ENCODE assay signal across 30 mouse cellular contexts in the genomic region with DNA sequence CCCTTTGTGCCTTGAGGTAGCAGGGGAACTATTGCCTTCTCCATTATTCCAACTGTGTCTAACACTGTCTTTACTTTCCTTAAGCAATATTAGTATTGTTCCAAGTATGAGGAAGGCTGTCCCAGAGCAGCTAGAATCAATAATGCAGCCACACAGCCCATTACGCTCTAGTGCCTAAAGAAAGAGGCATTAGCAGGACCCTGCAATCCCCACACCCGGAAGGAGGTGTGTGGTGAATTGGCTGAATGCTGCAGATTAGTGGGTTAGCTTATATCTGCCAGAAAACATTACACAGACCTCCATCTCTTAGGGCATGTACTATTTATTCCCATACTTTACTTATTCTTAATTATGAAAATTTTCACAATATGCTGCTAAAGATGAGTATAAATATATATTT.
A peak's percentile ranks its signal among the peaks of the same experiment; 100 is the strongest.
DNase-seq lines count a peak whose midpoint lies in the region; ATAC-seq lines count a peak whose summit lies in the region.
"Had no signal": no experiment of that assay in that cellular context is flagged by ENCODE, and none has a peak within 500 bp of the region (broad histone marks: within the 10 kb centered on the region; RNA-seq: fewer than 3 reads in every experiment).

No protein-coding gene starts in this region.

- H3K4me1 ChIP-seq in embryonic facial prominence, embryonic 14.5 days (ENCODE audit: control insufficient read depth, insufficient read depth, low read length), result no peaks in the 10 kb centered on the region
- H3K4me1 ChIP-seq in embryonic facial prominence, embryonic 10.5 days, result no peaks in the 10 kb centered on the region
- H3K4me1 ChIP-seq in midbrain, embryonic 11.5 days (ENCODE audit: control insufficient read depth, insufficient read depth, low read length), result no peaks in the 10 kb centered on the region; the same call in 1 of the 2 replicates
- H3K4me1 ChIP-seq in midbrain, embryonic 10.5 days, result no peaks in the 10 kb centered on the region
- no peaks in the 10 kb centered on the region for H3K4me1 ChIP-seq in forebrain, embryonic 12.5 days
- H3K4me1 ChIP-seq: heart, embryonic 15.5 days; intestine, embryonic 15.5 days; liver, embryonic 12.5 days; megakaryocyte, embryonic 14.5 days had no signal

- ATAC-seq in embryonic facial prominence, embryonic 14.5 days (ENCODE audit: low read depth), result no peak; the same call in 1 of the 2 replicates
- peak; percentile 61 for ATAC-seq in midbrain, embryonic 11.5 days (ENCODE audit: low FRiP score)
- ATAC-seq in forebrain, embryonic 12.5 days (ENCODE audit: low FRiP score), result peak; percentile 75; the same call in 1 of the 2 replicates
- ATAC-seq: activated CD4-positive, CD25-positive, alpha-beta regulatory T cell, adult 4 months; hindbrain, postnatal 0 days; intestine, embryonic 15.5 days; liver, embryonic 12.5 days; liver, postnatal 0 days had no signal

- no peak overlapping the region for H3K4me2 ChIP-seq in embryonic facial prominence, embryonic 14.5 days (ENCODE audit: low read depth, low read length)
- H3K4me2 ChIP-seq in midbrain, embryonic 11.5 days, result no peak overlapping the region
- H3K4me2 ChIP-seq in forebrain, embryonic 12.5 days, result no peak overlapping the region
- H3K4me2 ChIP-seq: heart, embryonic 15.5 days; intestine, embryonic 15.5 days; liver, embryonic 12.5 days; neural tube, embryonic 15.5 days had no signal

- H3K36me3 ChIP-seq in embryonic facial prominence, embryonic 14.5 days (ENCODE audit: control insufficient read depth, insufficient read depth, low read length), result no peaks in the 10 kb centered on the region
- H3K36me3 ChIP-seq in embryonic facial prominence, embryonic 10.5 days (replicated peaks), result no peaks in the 10 kb centered on the region
- no peaks in the 10 kb centered on the region for H3K36me3 ChIP-seq in midbrain, embryonic 11.5 days (ENCODE audit: control insufficient read depth, insufficient read depth, low read length)
- H3K36me3 ChIP-seq in midbrain, embryonic 10.5 days, result no peaks in the 10 kb centered on the region
- H3K36me3 ChIP-seq in forebrain, embryonic 12.5 days (replicated peaks), result no peaks in the 10 kb centered on the region
- H3K36me3 ChIP-seq: heart, embryonic 15.5 days; intestine, embryonic 15.5 days; liver, embryonic 12.5 days; neural tube, embryonic 15.5 days had no signal

- DNase-seq in embryonic facial prominence, embryonic 14.5 days (ENCODE audit: low spot score), result peak; percentile 5
- DNase-seq in embryonic facial prominence, embryonic 10.5 days (ENCODE audit: low spot score), result no peak
- no peak for DNase-seq in midbrain, embryonic 11.5 days (ENCODE audit: low spot score, missing footprints)
- DNase-seq in midbrain, embryonic 10.5 days (ENCODE audit: low spot score), result no peak
- peak; percentile 57 for DNase-seq in retina, embryonic 14.5 days (ENCODE audit: low spot score)
- DNase-seq in thymus, postnatal 14 days, result no peak
- DNase-seq in ovary, postnatal 14 days (ENCODE audit: low spot score), result no peak
- DNase-seq: adrenal gland, adult 8-10 months; cerebellum, adult 8-10 months; cerebellum, postnatal 25 days; gastrocnemius, postnatal 10 days; kidney, adult 2 months; layer of hippocampus, postnatal 36 days; left cerebral cortex, postnatal 4 days; liver, postnatal 0 days; lung, postnatal 36 days; right cerebral cortex, postnatal 4 days; thymus, adult 18-20 months; thymus, postnatal 36 days had no signal

- no peak overlapping the region for H3K27ac ChIP-seq in embryonic facial prominence, embryonic 14.5 days (replicated peaks; ENCODE audit: low read depth, low read length)
- H3K27ac ChIP-seq in embryonic facial prominence, embryonic 10.5 days (replicated peaks), result no peak overlapping the region
- H3K27ac ChIP-seq in midbrain, embryonic 11.5 days (ENCODE audit: low read depth, low read length), result no peak overlapping the region
- no peak overlapping the region for H3K27ac ChIP-seq in midbrain, embryonic 10.5 days (replicated peaks)
- no peak overlapping the region for H3K27ac ChIP-seq in forebrain, embryonic 12.5 days
- H3K27ac ChIP-seq: heart, embryonic 15.5 days; hindbrain, postnatal 0 days; intestine, embryonic 15.5 days; kidney, postnatal 0 days; liver, embryonic 12.5 days; neural tube, embryonic 15.5 days; stomach, postnatal 0 days had no signal

- WGBS in embryonic facial prominence, embryonic 14.5 days, result 92% methylated on average over 2 of the region's 2 CpGs
- 65% methylated on average over 2 of the region's 2 CpGs for WGBS in embryonic facial prominence, embryonic 10.5 days
- WGBS in midbrain, embryonic 11.5 days, result 67% methylated on average over 2 of the region's 2 CpGs
- 62% methylated on average over 2 of the region's 2 CpGs for WGBS in midbrain, embryonic 10.5 days
- 26% methylated on average over 2 of the region's 2 CpGs for WGBS in forebrain, embryonic 12.5 days

- H3K9me3 ChIP-seq in embryonic facial prominence, embryonic 14.5 days (ENCODE audit: control insufficient read depth, low read length), result no peaks in the 10 kb centered on the region
- H3K9me3 ChIP-seq in embryonic facial prominence, embryonic 10.5 days, result no peaks in the 10 kb centered on the region
- no peaks in the 10 kb centered on the region for H3K9me3 ChIP-seq in midbrain, embryonic 11.5 days (ENCODE audit: control insufficient read depth, low read length)
- no peaks in the 10 kb centered on the region for H3K9me3 ChIP-seq in midbrain, embryonic 10.5 days (replicated peaks)
- H3K9me3 ChIP-seq in forebrain, embryonic 12.5 days, result no peaks in the 10 kb centered on the region
- H3K9me3 ChIP-seq: heart, embryonic 15.5 days; intestine, embryonic 15.5 days; liver, embryonic 12.5 days; megakaryocyte, embryonic 14.5 days; neural tube, embryonic 15.5 days had no signal

- H3K27me3 ChIP-seq in embryonic facial prominence, embryonic 14.5 days (replicated peaks; ENCODE audit: control insufficient read depth, insufficient read depth, low read length), result no peaks in the 10 kb centered on the region
- no peaks in the 10 kb centered on the region for H3K27me3 ChIP-seq in embryonic facial prominence, embryonic 10.5 days (replicated peaks; ENCODE audit: low read depth, poor library complexity, severe bottlenecking)
- H3K27me3 ChIP-seq in midbrain, embryonic 11.5 days (ENCODE audit: control insufficient read depth, insufficient read depth, low read length), result no peaks in the 10 kb centered on the region
- H3K27me3 ChIP-seq in midbrain, embryonic 10.5 days (ENCODE audit: low read depth, poor library complexity, severe bottlenecking), result no peaks in the 10 kb centered on the region
- no peaks in the 10 kb centered on the region for H3K27me3 ChIP-seq in forebrain, embryonic 12.5 days
- H3K27me3 ChIP-seq: CH12.LX; heart, embryonic 15.5 days; intestine, embryonic 15.5 days; liver, embryonic 12.5 days; neural tube, embryonic 15.5 days had no signal

- H3K4me3 ChIP-seq in embryonic facial prominence, embryonic 14.5 days (ENCODE audit: low read depth, low read length), result no peak overlapping the region
- H3K4me3 ChIP-seq in embryonic facial prominence, embryonic 10.5 days, result no peak overlapping the region
- H3K4me3 ChIP-seq in midbrain, embryonic 11.5 days (ENCODE audit: low read depth, low read length), result no peak overlapping the region
- H3K4me3 ChIP-seq in midbrain, embryonic 10.5 days, result no peak overlapping the region
- H3K4me3 ChIP-seq in forebrain, embryonic 12.5 days (replicated peaks), result no peak overlapping the region
- H3K4me3 ChIP-seq: heart, embryonic 15.5 days; intestine, embryonic 15.5 days; liver, embryonic 12.5 days; megakaryocyte, embryonic 14.5 days; neural tube, embryonic 15.5 days had no signal

- H3K9ac ChIP-seq in embryonic facial prominence, embryonic 14.5 days (ENCODE audit: low read depth, low read length), result no peak overlapping the region
- no peak overlapping the region for H3K9ac ChIP-seq in midbrain, embryonic 11.5 days (ENCODE audit: low read length)
- no peak overlapping the region for H3K9ac ChIP-seq in forebrain, embryonic 12.5 days
- H3K9ac ChIP-seq: heart, embryonic 15.5 days; intestine, embryonic 15.5 days; liver, embryonic 12.5 days; liver, postnatal 0 days; neural tube, embryonic 15.5 days had no signal

Comparison
In these comparisons a context has a peak if more than half of its experiments do, and no peak if none do; other contexts are left out.
1. DNase-seq: peak in embryonic facial prominence, embryonic 14.5 days (single experiment) and retina, embryonic 14.5 days (single experiment); none in embryonic facial prominence, embryonic 10.5 days (single experiment), midbrain, embryonic 11.5 days (single experiment), midbrain, embryonic 10.5 days (single experiment), thymus, postnatal 14 days (single experiment) and ovary, postnatal 14 days (single experiment).